ENCODE assay signal across 29 mouse cellular contexts in genomic region chr17:83574615-83575014, GRCm38 (mm10). TPM values are rescaled to one million over a fixed set of nuclear protein-coding genes. Genes with fewer than 3 reads are reported as not detected.
DNase-seq lines count a peak whose midpoint lies in the region; ATAC-seq and TF ChIP-seq lines count a peak whose summit lies in the region.
"Had no signal": no experiment of that assay in that cellular context is flagged by ENCODE, and none has a peak within 500 bp of the region (broad histone marks: within the 10 kb centered on the region; RNA-seq: fewer than 3 reads in every experiment).

No protein-coding gene starts in this region.

- no peak overlapping the region for H3K4me3 ChIP-seq in embryonic fibroblast, embryonic 13.5 days (ENCODE audit: insufficient read depth, low read length)
- no peak overlapping the region for H3K4me3 ChIP-seq in heart, embryonic 10.5 days
- H3K4me3 ChIP-seq: heart, adult 2 months; hindbrain, embryonic 12.5 days; hindbrain, embryonic 15.5 days had no signal

- TF ChIP-seq POLR2A in embryonic fibroblast, embryonic 13.5 days (IDR thresholded peaks at IDR 0.05; ENCODE audit: low read depth, low read length): no peak

- no peak for TF ChIP-seq CTCF in embryonic fibroblast, embryonic 13.5 days (IDR thresholded peaks at IDR 0.05; ENCODE audit: borderline replicate concordance, insufficient read depth, low read length)

- WGBS in heart, embryonic 10.5 days: 89% methylated on average over 8 of the region's 8 CpGs

- H3K4me1 ChIP-seq in embryonic fibroblast, embryonic 13.5 days (ENCODE audit: control insufficient read depth, insufficient read depth, low read length): no peaks in the 10 kb centered on the region
- peaks cover 5% of the 10 kb centered on the region for H3K4me1 ChIP-seq in heart, embryonic 10.5 days
- H3K4me1 ChIP-seq: hindbrain, embryonic 12.5 days had no signal

- DNase-seq in frontal cortex, postnatal 36 days (ENCODE audit: low spot score in 2 of 2): no peak
- DNase-seq in 3T3-L1 (ENCODE audit: low read depth, low spot score) (peak; percentile 67), NIH3T3 (ENCODE audit: low read depth) (peak; percentile 81)
- DNase-seq in heart, embryonic 10.5 days (ENCODE audit: low spot score): no peak
- DNase-seq in urinary bladder, adult 18-20 months (ENCODE audit: low spot score in 2 of 2): no peak
- DNase-seq in layer of hippocampus, adult 11-12 months (ENCODE audit: low spot score): no peak
- DNase-seq: adrenal gland, postnatal 10 days; B cell, adult 2 months; cerebellum, adult 11-12 months; cerebellum, adult 9-10 months; cerebellum, postnatal 14 days; forebrain, postnatal 0 days; gastrocnemius, postnatal 10 days; gastrocnemius, postnatal 36 days; heart, adult 2 months; kidney, adult 11 months had no signal

- ATAC-seq in frontal cortex, adult (ENCODE audit: low TSS enrichment): peak; percentile 74; the same call in 1 of the 2 replicates
- ATAC-seq: CD4-positive, CD25-positive, alpha-beta regulatory T cell, adult 4 months; forebrain, embryonic 14.5 days; forebrain, postnatal 0 days had no signal

- 0 out of 2 replicates have a peak overlapping the region, but pooled peaks have one; percentile 34 for H3K27ac ChIP-seq in embryonic fibroblast, embryonic 13.5 days (ENCODE audit: insufficient read depth, low read length)
- H3K27ac ChIP-seq in heart, embryonic 10.5 days: no peak overlapping the region
- H3K27ac ChIP-seq: heart, adult 2 months; hindbrain, embryonic 12.5 days; hindbrain, embryonic 15.5 days had no signal

- no peaks in the 10 kb centered on the region for H3K9me3 ChIP-seq in heart, embryonic 10.5 days
- H3K9me3 ChIP-seq: hindbrain, embryonic 12.5 days; hindbrain, embryonic 15.5 days had no signal

- no peaks in the 10 kb centered on the region for H3K27me3 ChIP-seq in heart, embryonic 10.5 days (ENCODE audit: insufficient read depth, poor library complexity, severe bottlenecking)
- H3K27me3 ChIP-seq: hindbrain, embryonic 12.5 days; hindbrain, embryonic 15.5 days had no signal

- no peaks in the 10 kb centered on the region for H3K36me3 ChIP-seq in heart, embryonic 10.5 days
- H3K36me3 ChIP-seq: hindbrain, embryonic 12.5 days; hindbrain, embryonic 15.5 days had no signal

RNA-seq across cellular contexts. Expression of gene Kcng3, which starts 57.1 kb away (rescaled TPM):
- not detected in 2 replicates for polyA plus RNA-seq in embryonic fibroblast, embryonic 13.5 days (2011; ENCODE audit: insufficient read length, low read depth, missing spikeins)
- not detected in 2 replicates for polyA plus RNA-seq in heart, embryonic 10.5 days (2016; fragmentation: Nextera tagmentation; extraction: Ambion mirVana)
- polyA plus RNA-seq: embryonic facial prominence, embryonic 11.5 days; embryonic facial prominence, embryonic 14.5 days; forebrain, embryonic 11.5 days; forebrain, embryonic 14.5 days; heart, embryonic 11.5 days; heart, embryonic 14.5 days; heart, postnatal 0 days; intestine, embryonic 14.5 days had no signal

RNA-seq across cellular contexts. Expression of gene Cox7a2l, which starts 57.5 kb away (rescaled TPM):
- 284 and 297 TPM in 2 replicates for polyA plus RNA-seq in embryonic fibroblast, embryonic 13.5 days (2011; ENCODE audit: insufficient read length, low read depth, missing spikeins)
- 173 and 177 TPM in 2 replicates for polyA plus RNA-seq in heart, embryonic 10.5 days (2016; fragmentation: Nextera tagmentation; extraction: Ambion mirVana)

Comparison
In these comparisons a context has a peak if more than half of its experiments do, and no peak if none do; other contexts are left out.
1. DNase-seq: peak in 3T3-L1 (single experiment) and NIH3T3 (single experiment); none in frontal cortex, postnatal 36 days (0 of 2), heart, embryonic 10.5 days (single experiment), urinary bladder, adult 18-20 months (0 of 2) and layer of hippocampus, adult 11-12 months (single experiment).